Mouse (Mus musculus) spleen, postnatal 4 days (tissue): ENCODE results near the gene Ephb1.

Experiments used
- DNase-seq, 2 experiments: peaks; one replicate each; pipeline ENCODE4 v3.0.0; 2022; ENCODE audit warnings: low spot score in 2 of 2

Gene Ephb1

GRCm38 (mm10) chr9:102066601-102067000, 287.9 kb downstream of the Ephb1 start:
- no peak for DNase-seq

DNA sequence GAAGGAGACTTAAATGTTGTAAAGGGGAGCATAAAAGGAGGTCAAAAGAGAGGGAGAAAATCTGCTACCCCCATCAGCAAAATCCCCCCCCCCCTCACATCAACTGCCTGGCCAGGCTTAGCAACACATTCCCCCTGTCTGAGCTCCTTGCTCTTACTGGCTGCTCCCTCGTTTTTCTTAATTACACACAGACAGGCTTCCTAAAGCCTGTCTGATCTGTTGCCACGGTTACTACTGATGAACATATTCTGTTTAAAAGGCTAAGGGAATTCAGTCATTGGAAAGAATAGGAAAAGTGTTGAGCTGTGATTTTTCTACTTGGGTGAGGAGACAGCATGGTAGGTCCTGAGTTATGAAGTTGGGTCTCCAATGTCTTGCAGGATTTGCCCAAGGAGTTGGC, 308.6 kb downstream of the Ephb1 start:
- DNase-seq: no peak

GRCm38 (mm10) chr9:102045111-102045861, 309.2 kb downstream of the Ephb1 start:
- no peak for DNase-seq

GRCm38 (mm10) chr9:102039011-102039733, 315.3 kb downstream of the Ephb1 start:
- no peak for DNase-seq

DNA sequence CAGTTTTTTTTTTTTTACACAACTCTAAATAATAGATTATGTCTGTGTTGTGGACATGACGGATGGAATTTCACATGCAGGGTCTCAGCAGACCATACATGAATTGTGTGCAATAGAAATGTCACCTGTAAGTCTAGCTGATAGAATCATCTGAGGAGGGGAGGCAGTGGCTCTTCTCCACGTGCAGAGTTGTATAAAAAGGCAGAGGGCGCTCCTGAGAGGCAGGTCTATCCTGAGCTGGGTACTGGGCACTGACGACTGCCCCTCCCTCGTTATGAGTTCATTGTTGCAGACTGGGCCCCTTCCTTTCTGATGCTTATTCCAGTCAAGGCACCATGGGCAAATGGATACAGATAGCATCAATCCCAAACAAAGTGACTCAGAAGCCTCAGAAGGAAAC, 318.4 kb downstream of the Ephb1 start:
- no peak for DNase-seq

DNA sequence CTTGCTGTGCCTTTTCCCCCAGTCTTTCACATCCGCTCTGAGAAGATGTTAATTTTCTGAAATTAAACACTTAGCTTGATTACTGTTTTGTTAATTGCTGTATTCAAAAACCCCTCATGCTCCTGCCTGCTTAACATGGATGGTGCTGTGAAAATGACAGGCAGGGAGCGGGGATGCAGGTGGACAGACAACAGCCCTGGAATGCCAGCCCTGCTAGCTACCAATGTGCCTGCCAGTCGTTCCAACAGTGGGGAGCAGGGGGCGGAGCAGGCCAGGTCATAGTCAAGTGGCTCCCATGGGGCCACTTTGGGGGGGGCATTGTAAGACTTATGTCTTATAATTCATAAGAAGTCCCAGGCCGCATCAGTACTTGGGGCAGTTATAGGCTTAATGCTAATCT, 321.3 kb downstream of the Ephb1 start:
- DNase-seq: no peak

DNA sequence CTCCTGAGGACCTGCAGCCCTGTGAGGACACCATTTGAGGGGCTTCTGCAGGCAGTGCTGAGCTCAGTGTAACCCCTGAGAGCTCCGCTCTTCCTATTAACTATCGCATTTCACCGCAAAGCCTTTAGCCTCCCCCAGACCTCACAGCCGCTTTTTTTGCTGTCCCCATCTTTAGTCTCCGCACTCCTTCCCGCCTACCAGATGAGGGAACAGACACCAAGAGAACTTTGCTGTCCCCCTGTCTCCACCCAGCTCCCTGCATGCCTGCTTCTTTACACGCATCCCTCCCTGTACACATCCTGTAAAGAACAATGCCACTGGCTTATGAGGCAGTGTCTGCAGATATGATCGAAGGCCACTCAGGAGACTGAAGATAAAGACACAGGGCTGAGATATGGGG, 322.1 kb downstream of the Ephb1 start:
- DNase-seq: no peak

DNA sequence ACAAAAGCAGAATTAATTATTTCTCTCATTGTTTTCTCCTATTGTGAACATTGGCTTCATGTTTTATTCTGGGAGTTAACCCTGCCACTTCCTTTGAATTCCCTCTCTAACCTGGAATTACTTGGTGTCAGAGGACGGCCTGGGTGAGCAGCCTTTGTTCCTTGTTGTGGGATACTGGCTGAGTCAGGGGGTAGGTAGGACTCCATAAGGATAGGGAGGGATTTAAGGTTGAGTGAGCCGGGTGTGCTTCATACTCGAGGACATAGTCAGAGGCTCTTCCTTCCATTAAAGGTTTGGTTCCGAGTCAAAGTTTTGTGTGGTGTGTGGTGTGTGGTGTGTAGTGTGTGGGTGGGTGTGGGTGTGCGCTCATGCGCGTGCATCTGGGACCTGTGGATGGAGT, 324.8 kb downstream of the Ephb1 start:
- DNase-seq: no peak

DNA sequence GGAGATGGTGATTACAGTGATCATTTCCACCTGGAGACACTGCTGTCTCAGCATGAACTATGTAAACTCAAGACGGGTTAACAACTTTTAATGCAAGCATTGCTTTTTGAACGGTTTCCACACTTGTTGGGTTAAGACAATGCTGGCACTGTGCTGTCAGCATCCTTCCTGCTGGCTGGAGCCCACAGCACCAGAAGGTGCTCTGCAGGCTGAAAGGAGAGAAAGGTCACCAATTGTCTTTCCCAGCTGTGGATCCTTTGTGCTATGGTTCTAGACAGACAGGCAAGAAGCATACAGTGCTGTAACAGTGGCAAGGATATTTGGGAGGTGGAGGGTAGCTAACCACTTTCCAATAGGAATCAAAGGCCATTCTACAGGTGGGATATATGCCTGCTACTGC, 328.4 kb downstream of the Ephb1 start:
- DNase-seq: no peak

DNA sequence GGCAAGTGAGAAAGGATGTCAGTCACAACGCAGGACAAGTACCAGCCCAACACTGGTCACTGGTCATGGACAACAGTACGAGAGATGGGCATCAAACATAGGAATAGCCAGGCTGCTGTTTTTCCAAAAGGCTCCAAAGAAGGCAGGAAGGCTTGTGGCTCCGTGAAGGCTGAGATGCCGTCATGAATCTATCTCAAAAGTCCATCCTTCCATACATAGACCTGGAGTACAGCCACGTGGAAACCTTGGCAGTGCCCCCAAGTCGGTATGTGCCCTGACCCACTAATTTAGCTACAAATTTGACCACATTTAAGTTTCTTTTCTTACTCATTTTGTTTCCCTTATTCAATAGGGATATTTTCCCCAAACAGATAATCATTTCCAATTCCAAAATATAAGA, 329.4 kb downstream of the Ephb1 start:
- no peak for DNase-seq

DNA sequence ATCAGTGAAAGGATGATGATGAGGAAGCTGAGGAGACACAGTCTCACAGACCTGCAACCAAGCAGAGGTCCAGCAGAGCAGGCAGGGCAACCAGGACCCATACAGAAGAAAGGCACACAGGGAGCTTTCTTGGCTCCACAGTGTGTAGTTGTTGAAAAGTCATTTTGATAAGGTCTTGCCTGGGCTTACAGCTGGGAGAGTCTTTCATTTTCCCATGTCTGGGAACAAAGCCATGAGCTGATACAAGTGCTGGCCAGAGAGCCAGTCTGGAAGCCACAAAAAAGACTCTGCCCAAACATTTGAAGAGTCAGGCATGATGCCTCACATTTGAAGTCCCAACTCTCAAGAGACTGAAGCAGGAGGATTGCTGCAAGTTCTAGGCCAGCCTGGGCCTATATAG, 339.0 kb downstream of the Ephb1 start:
- DNase-seq: no peak

DNA sequence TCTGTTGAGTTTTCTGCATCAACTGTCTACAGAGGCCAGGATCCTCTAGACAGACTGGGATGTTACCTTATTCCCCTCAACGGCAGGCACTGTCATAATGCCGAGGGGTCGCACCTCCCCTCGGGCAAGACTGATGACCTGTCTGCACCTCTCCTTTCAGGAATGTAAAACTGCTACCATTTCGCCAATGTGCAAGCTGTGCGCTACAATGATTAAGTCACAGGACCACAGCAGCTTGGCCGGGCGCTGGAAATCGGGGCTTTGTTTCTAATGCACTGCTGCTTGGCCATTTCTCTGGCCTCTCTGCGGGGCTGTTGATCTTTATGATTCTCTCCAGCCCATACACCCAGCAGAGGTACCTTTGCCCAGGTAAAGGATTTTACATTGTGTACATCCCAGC, 346.8 kb downstream of the Ephb1 start:
- DNase-seq: peak in 1 of 2 experiments; percentile 54

DNA sequence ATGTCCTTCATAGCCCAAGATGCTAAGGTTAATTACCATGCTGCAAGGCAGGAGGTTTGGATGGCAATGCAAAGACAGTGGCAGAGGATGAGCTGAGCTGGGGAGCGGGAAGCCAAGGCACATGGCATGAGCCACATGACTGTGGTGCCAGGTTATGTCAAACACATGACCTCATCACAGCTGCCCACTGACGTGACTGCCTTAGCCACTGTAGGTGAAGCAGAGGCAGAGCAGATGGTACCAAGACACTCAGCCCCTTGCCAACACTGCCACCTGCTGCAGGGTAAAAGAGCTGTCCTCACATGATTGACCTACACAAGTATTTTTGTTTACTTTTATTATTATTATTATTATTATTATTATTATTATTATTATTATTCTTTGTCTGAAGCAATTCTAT, 348.0 kb downstream of the Ephb1 start:
- peak; percentile 32 to 53 for DNase-seq

- DNase-seq: no peak
Observed at GRCm38 (mm10) chr9:102002920-102003319, 351.6 kb downstream of the Ephb1 start.

DNA sequence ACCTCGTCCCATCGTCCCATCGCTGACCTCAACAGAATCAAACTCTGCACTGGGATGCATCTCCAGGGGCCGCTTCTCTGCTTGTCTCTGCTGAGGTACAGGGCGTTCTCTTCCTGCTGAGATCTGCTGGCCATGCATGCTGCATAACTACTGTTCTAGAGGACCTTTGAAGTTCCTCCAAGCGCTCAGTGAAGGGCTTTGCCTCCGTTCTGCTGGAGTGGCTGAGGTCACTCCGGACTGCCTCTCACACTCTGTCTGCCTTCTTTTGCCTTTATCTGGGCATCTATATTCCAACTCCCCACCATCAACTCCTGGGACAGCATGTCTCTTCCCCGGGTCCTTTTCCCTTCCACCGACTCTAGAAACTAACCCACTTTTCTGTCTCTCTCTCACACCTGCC, 352.3 kb downstream of the Ephb1 start:
- no peak for DNase-seq

GRCm38 (mm10) chr9:102001633-102002165, 352.8 kb downstream of the Ephb1 start:
- peak in 1 of 2 experiments; percentile 54 for DNase-seq

GRCm38 (mm10) chr9:101999690-102000089, 354.8 kb downstream of the Ephb1 start:
- DNase-seq: no peak

- DNase-seq: no peak
Observed at GRCm38 (mm10) chr9:101996771-101997500, 357.6 kb downstream of the Ephb1 start.

- no peak for DNase-seq
Observed at GRCm38 (mm10) chr9:101996183-101996582, 358.3 kb downstream of the Ephb1 start.

DNA sequence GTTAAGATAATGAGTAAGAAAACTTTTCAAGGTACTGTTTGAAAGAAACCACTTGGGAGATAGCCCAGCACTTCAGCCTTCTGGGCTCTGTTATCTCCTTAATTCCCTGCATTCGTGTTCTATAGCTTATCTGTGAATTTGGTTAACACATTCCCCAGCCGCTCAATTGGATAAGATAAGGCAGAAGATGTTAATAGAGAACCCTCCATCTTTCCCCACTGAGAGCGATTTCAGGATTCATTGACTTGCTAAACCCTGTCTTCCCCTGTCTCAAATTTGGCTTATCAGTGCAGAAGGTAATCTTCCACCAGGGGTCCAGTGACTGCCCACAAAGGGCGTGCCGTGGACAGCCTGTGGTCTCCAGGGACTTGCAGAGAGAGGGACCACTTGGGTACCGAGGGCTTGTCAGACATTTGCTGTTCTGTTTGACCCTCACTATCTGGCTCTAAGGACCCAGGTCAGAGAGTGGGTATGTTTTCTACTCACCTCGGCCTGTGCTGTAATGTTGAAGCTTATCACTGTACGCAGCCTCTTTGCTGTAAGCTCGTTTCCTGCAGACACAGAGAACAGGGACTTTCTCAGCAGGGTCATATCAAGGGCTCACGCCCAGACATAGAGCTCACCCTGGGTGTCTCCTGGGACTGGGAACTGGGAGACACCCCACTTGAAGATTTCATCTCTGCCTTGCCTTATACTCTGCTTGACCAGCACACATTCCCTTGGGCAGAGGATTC, 358.9 kb downstream of the Ephb1 start:
- peak in 1 of 2 experiments; percentile 56 for DNase-seq

GRCm38 (mm10) chr9:101994086-101994485, 360.4 kb downstream of the Ephb1 start:
- DNase-seq: no peak

DNA sequence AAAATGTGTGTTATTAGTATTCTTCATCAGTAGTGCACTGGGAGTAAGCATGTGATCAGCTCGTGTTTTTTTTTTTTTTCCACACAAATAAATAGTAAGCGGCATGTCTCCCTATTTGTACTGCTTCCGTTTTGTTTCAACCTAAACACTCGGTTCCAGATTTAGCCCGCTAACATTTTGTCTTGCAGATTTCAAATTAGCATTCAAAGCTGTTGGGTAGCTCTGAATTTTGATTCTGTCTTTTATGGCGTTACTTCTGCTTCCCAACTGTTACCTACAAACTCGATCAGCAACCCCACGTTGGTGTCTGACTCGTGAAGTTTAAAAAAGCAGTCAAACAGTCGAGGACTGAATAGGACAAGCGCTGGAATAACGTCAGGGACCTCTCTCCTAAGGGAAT, 363.7 kb downstream of the Ephb1 start:
- no peak for DNase-seq
